Mouse (Mus musculus): Measurements from ENCODE around the gene Ncoa7. TPM values are rescaled to one million over a fixed set of nuclear protein-coding genes. Genes with fewer than 3 reads are reported as not detected.

The Ncoa7 gene
- polyA plus RNA-seq, 1 experiment = 18.6 TPM

DNA sequence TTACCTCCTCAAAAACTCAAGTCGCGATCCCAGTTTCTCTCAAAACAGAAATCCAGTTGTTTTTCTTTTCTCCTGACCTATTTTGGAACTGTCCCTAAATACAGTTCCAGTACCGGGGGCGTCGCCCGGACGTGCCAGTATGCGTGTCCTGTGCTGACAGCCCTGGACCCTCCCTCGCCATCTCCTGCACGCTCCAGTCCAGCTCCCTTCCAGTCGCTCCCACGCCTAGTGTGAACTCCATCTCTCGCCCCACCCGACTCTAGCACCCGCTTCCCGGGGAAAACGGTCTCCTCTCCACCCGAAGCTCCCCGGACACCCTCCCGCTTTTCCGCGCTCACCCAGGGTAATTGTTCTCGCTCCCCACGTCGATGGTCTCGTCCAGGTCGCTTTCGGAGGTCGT lies 39.1 kb upstream of the Ncoa7 start:
- Histone ChIP-seq H3K27ac (ENCODE audit: insufficient read depth, low read depth, low read length) (0 out of 2 replicates have a peak overlapping the region, but pooled peaks have one; percentile 18), H3K4me1 (ENCODE audit: control insufficient read depth, insufficient read depth, low read length) (peaks cover 6% of the 10 kb centered on the region; the same call in 1 of the 2 replicates), H3K27me3 (replicated peaks; ENCODE audit: control insufficient read depth, insufficient read depth, low read length) (peaks cover 2% of the 10 kb centered on the region), H3K4me3 (ENCODE audit: insufficient read depth, low read depth, low read length) (peak overlapping the region; percentile 85), H3K36me3 (ENCODE audit: control insufficient read depth, insufficient read depth, low read length) (no peaks in the 10 kb centered on the region)
- TF ChIP-seq CTCF (conservative IDR thresholded peaks at IDR 0.05; ENCODE audit: insufficient read depth, insufficient read length, low read depth, low read length) = no peak
- TF ChIP-seq POLR2A (IDR thresholded peaks at IDR 0.05; ENCODE audit: low read depth, low read length) = no peak
- DNase-seq = peak; percentile 38
- WGBS = under 1% methylated on average over 29 of the region's 29 CpGs

DNA sequence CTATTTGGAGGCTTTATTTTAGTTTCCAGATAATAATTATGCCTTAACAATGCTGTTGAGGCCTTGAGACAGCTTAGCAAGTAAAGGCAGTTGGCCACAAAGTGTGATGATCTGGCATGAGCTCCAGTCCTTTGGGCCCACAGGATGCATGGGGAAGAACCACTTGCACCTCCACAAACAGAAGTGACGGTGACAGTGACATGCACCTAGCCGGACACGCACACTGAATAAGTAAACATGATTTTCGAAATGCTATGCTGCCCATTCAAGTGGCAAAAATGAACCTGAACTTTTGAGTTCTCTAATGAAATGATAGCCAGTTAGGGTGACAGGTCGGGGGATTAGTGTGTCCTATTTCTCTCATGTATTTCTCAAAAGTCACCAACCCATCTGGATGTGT lies 37.7 kb upstream of the Ncoa7 start:
- no peaks in the 10 kb centered on the region; the same call in 1 of the 2 replicates for H3K27me3 ChIP-seq (replicated peaks; ENCODE audit: control insufficient read depth, insufficient read depth, low read length)
- WGBS = 88% methylated on average over 5 of the region's 5 CpGs
- H3K4me3 ChIP-seq (ENCODE audit: insufficient read depth, low read depth, low read length) = no peak overlapping the region
- H3K27ac ChIP-seq (ENCODE audit: insufficient read depth, low read depth, low read length) = no peak overlapping the region
- H3K36me3 ChIP-seq (ENCODE audit: control insufficient read depth, insufficient read depth, low read length) = no peaks in the 10 kb centered on the region
- TF ChIP-seq POLR2A (IDR thresholded peaks at IDR 0.05; ENCODE audit: low read depth, low read length) (no peak), CTCF (conservative IDR thresholded peaks at IDR 0.05; ENCODE audit: insufficient read depth, insufficient read length, low read depth, low read length) (no peak)
- peaks cover 6% of the 10 kb centered on the region; the same call in 1 of the 2 replicates for H3K4me1 ChIP-seq (ENCODE audit: control insufficient read depth, insufficient read depth, low read length)
- DNase-seq = no peak

DNA sequence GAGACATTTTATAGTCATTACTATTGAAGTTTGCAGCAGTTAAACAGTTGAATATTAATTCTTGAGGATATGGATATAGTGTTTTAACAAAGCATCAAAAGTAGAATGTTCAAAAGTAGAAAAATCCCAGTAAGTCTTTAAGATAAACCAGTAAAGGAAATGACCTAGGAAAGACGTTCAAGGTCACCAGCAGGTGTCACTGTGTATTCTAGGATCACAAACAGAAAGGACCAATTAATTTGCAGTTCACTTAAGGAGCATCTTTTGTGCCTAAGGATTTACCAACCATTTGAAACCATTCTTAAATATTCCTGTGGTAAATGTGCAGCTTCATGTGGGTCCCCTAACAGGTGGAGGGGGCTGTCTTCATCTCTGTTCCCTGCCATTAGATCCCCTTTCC lies 35.1 kb upstream of the Ncoa7 start:
- peak; percentile 20 for DNase-seq
- Histone ChIP-seq H3K4me3 (ENCODE audit: insufficient read depth, low read depth, low read length) (no peak overlapping the region), H3K27me3 (replicated peaks; ENCODE audit: control insufficient read depth, insufficient read depth, low read length) (no peaks in the 10 kb centered on the region), H3K36me3 (ENCODE audit: control insufficient read depth, insufficient read depth, low read length) (no peaks in the 10 kb centered on the region), H3K27ac (ENCODE audit: insufficient read depth, low read depth, low read length) (no peak overlapping the region), H3K4me1 (ENCODE audit: control insufficient read depth, insufficient read depth, low read length) (peaks cover 1% of the 10 kb centered on the region; the same call in 1 of the 2 replicates)
- no peak for TF ChIP-seq CTCF (conservative IDR thresholded peaks at IDR 0.05; ENCODE audit: insufficient read depth, insufficient read length, low read depth, low read length)
- no peak for TF ChIP-seq POLR2A (IDR thresholded peaks at IDR 0.05; ENCODE audit: low read depth, low read length)
- WGBS = 0% methylated on average over 1 of the region's 1 CpGs

DNA sequence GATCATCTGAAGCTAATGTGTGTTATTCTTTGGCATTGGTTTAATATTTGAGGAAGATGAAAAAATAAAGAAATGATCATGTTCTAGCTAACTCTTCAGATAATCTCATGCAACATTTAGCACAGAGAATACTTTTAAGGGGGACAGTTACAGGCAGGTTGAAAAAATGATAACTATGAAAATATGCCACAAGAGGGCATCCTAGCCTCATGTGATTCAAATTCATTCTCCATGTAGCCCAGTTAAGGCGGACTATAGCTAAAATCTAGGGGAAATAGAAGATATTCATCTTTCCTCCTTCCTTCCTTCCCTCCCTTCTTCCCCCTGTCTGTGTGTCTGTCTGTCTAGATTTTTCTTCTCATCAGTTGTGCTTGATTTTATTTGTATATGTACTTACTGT lies 21.9 kb upstream of the Ncoa7 start:
- H3K4me1 ChIP-seq (ENCODE audit: control insufficient read depth, insufficient read depth, low read length) = no peaks in the 10 kb centered on the region
- DNase-seq = peak; percentile 55
- no peak overlapping the region for H3K27ac ChIP-seq (ENCODE audit: insufficient read depth, low read depth, low read length)
- H3K27me3 ChIP-seq (replicated peaks; ENCODE audit: control insufficient read depth, insufficient read depth, low read length) = no peaks in the 10 kb centered on the region
- TF ChIP-seq POLR2A (IDR thresholded peaks at IDR 0.05; ENCODE audit: low read depth, low read length) (no peak), CTCF (conservative IDR thresholded peaks at IDR 0.05; ENCODE audit: insufficient read depth, insufficient read length, low read depth, low read length) (no peak)
- H3K4me3 ChIP-seq (ENCODE audit: insufficient read depth, low read depth, low read length) = no peak overlapping the region
- no peaks in the 10 kb centered on the region for H3K36me3 ChIP-seq (ENCODE audit: control insufficient read depth, insufficient read depth, low read length)
- 8% methylated on average over 1 of the region's 1 CpGs for WGBS

DNA sequence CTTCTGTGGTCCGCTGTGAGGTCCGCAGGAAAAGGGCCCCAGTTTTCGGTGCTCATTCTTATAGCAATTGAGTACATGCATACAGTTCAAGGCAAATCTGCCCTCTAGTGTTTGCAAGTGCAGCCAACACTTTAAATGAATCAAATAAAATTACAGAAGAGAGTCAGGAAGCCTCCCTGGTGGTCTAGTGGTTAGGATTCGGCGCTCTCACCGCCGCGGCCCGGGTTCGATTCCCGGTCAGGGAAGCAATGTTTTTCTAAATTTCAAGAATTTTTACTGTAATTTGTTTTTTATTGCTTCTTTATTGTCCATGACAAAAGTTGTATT lies 7.8 kb upstream of the Ncoa7 start:
- H3K27me3 ChIP-seq (replicated peaks; ENCODE audit: control insufficient read depth, insufficient read depth, low read length) = no peaks in the 10 kb centered on the region
- H3K4me3 ChIP-seq (ENCODE audit: insufficient read depth, low read depth, low read length) = peak overlapping the region; percentile 88
- no peaks in the 10 kb centered on the region for H3K36me3 ChIP-seq (ENCODE audit: control insufficient read depth, insufficient read depth, low read length)
- TF ChIP-seq POLR2A (IDR thresholded peaks at IDR 0.05; ENCODE audit: low read depth, low read length) (no peak), CTCF (conservative IDR thresholded peaks at IDR 0.05; ENCODE audit: insufficient read depth, insufficient read length, low read depth, low read length) (peak; percentile 59)
- DNase-seq = peak; percentile 95
- H3K4me1 ChIP-seq (ENCODE audit: control insufficient read depth, insufficient read depth, low read length) = peaks cover 3% of the 10 kb centered on the region; the same call in 1 of the 2 replicates
- 3% methylated on average over 11 of the region's 11 CpGs for WGBS
- no peak overlapping the region for H3K27ac ChIP-seq (ENCODE audit: insufficient read depth, low read depth, low read length)

DNA sequence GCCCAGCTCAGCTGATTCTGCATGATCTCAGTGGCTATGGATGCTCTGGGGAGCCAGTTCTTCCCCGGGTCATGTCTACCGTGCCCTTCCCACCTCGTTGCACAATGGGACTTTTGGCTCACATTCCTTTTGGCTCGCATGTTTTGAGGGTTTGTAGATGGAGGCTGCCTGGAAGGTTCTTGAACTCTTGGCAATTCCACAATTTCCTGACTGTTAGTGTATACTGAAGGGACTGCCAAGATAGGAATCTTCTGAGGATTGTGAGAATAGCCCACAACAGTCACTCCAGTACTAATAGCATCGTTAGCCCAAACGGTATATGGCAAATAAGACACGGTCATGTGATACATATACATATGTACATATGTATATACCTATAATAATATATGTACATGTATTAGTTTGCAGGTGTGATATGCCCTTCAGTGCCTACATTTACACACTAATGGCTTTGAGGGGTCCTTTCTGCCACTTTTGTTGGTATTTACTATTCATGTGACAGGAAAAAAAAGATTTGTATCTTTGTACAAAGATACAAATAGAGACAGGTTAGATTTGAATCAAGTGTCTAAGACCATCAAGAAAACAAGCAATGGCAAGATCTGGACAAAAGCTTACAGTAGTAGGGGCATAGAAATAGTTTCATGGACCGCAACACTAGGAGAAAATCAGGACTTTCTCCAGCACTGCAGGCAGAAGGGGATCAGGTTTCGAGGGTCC lies 7.3 kb upstream of the Ncoa7 start:
- peak; percentile 73 for DNase-seq

DNA sequence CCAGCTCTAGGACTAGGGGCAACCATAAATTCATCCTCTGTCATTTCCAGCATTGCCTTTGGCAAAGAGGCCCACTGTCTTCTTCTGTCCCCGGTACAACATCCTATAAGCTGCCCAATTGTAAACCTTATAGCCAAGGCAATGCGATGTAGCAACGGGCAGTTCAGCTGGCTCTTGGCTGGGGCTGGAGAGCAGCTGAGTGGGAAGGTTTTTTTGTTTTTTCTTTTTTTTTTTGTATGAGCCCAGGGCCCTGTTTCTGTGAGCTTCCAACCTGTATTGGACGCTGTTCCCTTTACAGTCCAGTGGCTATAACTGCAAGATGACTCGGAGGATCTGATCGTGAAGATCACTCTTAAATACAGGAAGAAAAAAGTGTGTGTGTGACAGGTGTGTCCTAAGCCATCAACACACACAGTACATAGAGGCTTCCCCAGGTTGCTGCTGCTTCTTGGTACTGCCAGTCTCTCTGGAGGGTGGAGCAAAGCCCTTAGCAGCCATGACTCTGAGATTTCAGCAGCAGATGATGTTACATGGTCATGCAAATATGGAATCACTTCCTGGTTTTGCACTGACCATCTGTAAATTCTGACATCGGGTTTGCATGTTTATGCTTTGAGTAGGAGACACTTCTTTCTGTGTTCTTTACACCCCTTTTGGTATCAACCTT lies 594 bp upstream of the Ncoa7 start:
- WGBS = 22% methylated on average over 7 of the region's 7 CpGs
- Histone ChIP-seq H3K27me3 (replicated peaks; ENCODE audit: control insufficient read depth, insufficient read depth, low read length) (no peaks in the 10 kb centered on the region), H3K27ac (ENCODE audit: insufficient read depth, low read depth, low read length) (peak overlapping the region; percentile 98), H3K36me3 (ENCODE audit: control insufficient read depth, insufficient read depth, low read length) (no peaks in the 10 kb centered on the region), H3K4me1 (ENCODE audit: control insufficient read depth, insufficient read depth, low read length) (peaks cover 6% of the 10 kb centered on the region; the same call in 1 of the 2 replicates), H3K4me3 (ENCODE audit: insufficient read depth, low read depth, low read length) (peak overlapping the region; percentile 95)
- DNase-seq = no peak
- no peak for TF ChIP-seq POLR2A (IDR thresholded peaks at IDR 0.05; ENCODE audit: low read depth, low read length)
- TF ChIP-seq CTCF (conservative IDR thresholded peaks at IDR 0.05; ENCODE audit: insufficient read depth, insufficient read length, low read depth, low read length) = no peak

More for the DNA sequence above, 7.3 kb upstream of the Ncoa7 start:
- H3K4me3 ChIP-seq (ENCODE audit: insufficient read depth, low read depth, low read length) = peak overlapping the region; percentile 88
- H3K4me1 ChIP-seq (ENCODE audit: control insufficient read depth, insufficient read depth, low read length) = peaks cover 3% of the 10 kb centered on the region; the same call in 1 of the 2 replicates
- WGBS = 20% methylated on average over 9 of the region's 9 CpGs
- H3K27me3 ChIP-seq (replicated peaks; ENCODE audit: control insufficient read depth, insufficient read depth, low read length) = no peaks in the 10 kb centered on the region
- H3K36me3 ChIP-seq (ENCODE audit: control insufficient read depth, insufficient read depth, low read length) = no peaks in the 10 kb centered on the region
- no peak overlapping the region for H3K27ac ChIP-seq (ENCODE audit: insufficient read depth, low read depth, low read length)
- no peak for TF ChIP-seq POLR2A (IDR thresholded peaks at IDR 0.05; ENCODE audit: low read depth, low read length)
- TF ChIP-seq CTCF (conservative IDR thresholded peaks at IDR 0.05; ENCODE audit: insufficient read depth, insufficient read length, low read depth, low read length) = no peak
